ENCODE assay signal across 7 mouse cellular contexts in the genomic region with DNA sequence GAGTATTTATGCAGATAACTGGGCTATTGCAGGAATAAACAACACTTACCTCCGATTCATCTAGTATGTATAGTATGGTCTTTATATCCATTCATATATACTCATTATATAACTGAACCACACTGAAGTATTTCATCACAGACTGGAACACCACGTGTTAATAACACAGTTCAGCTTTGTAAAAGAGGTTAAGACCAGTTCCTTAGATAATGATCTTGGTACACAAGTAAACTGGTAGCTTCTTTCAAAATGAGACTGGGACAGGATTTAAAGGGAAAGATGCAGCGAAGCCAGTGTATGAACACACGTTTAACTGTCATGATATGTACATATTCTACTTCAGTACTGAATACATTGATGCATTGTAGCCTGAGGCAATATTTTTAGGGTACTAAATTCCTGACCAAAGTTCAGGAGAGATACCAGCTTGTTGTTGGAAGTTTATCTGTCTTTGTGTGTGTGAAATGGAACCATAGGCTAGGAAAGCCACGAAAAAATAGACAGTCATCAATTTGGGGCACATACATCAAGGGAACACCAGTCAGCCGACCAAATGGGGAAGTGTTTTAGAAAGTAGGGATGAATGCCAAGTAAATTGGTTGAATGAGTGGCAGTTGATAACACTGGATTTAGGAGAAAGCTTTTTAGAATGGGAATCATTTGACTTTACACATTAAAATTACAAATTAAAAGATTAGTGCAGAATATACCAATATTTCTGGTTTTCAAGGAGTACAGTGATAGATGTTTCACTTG. TPM values are rescaled to one million over a fixed set of nuclear protein-coding genes. Genes with fewer than 3 reads are reported as not detected.
DNase-seq lines count a peak whose midpoint lies in the region; ATAC-seq and TF ChIP-seq lines count a peak whose summit lies in the region.

No protein-coding gene starts in this region.

- no peaks in the 10 kb centered on the region for H3K27me3 ChIP-seq in testis, adult 2 months (ENCODE audit: control insufficient read depth, insufficient read depth, low read length)
- H3K27me3 ChIP-seq in embryonic facial prominence, embryonic 15.5 days = no peaks in the 10 kb centered on the region
- H3K27me3 ChIP-seq in limb, embryonic 14.5 days (ENCODE audit: control insufficient read depth, insufficient read depth, low read length) = no peaks in the 10 kb centered on the region

- H3K4me2 ChIP-seq in embryonic facial prominence, embryonic 15.5 days (replicated peaks) = peak overlapping the region; percentile 65
- peak overlapping the region; percentile 68 for H3K4me2 ChIP-seq in limb, embryonic 14.5 days (replicated peaks; ENCODE audit: low read depth, low read length, severe bottlenecking)

- no peaks in the 10 kb centered on the region; the same call in 1 of the 2 replicates for H3K4me1 ChIP-seq in testis, adult 2 months (ENCODE audit: control insufficient read depth, insufficient read depth, low read length)
- H3K4me1 ChIP-seq in embryonic facial prominence, embryonic 15.5 days = peaks cover 9% of the 10 kb centered on the region
- peaks cover 8% of the 10 kb centered on the region; the same call in 1 of the 2 replicates for H3K4me1 ChIP-seq in limb, embryonic 14.5 days (ENCODE audit: control insufficient read depth, insufficient read depth, low read length)

- H3K36me3 ChIP-seq in testis, adult 2 months (ENCODE audit: control insufficient read depth, insufficient read depth, low read length) = no peaks in the 10 kb centered on the region
- 0 out of 2 replicates have a peak, but pooled peaks cover 2% of the 10 kb centered on the region for H3K36me3 ChIP-seq in embryonic facial prominence, embryonic 15.5 days
- peaks cover 11% of the 10 kb centered on the region for H3K36me3 ChIP-seq in limb, embryonic 14.5 days (ENCODE audit: control insufficient read depth, insufficient read depth, low read length)

- H3K4me3 ChIP-seq in testis, adult 2 months (ENCODE audit: control insufficient read depth, low read depth, low read length) = peak overlapping the region; percentile 97; the same call in 1 of the 2 replicates
- peak overlapping the region; percentile 96 for H3K4me3 ChIP-seq in embryonic facial prominence, embryonic 15.5 days (replicated peaks)
- peak overlapping the region; percentile 83 for H3K4me3 ChIP-seq in limb, embryonic 14.5 days (replicated peaks; ENCODE audit: low read length)

- no peak for TF ChIP-seq CTCF in testis, adult 2 months (IDR thresholded peaks at IDR 0.05; ENCODE audit: control insufficient read depth, insufficient read depth, insufficient replicate concordance, low read depth, low read length)

- TF ChIP-seq POLR2A in testis, adult 2 months (IDR thresholded peaks at IDR 0.05; ENCODE audit: control insufficient read depth, low read depth, low read length) = no peak
- no peak for TF ChIP-seq POLR2A in limb, embryonic 14.5 days (IDR thresholded peaks at IDR 0.05; ENCODE audit: borderline replicate concordance, extremely low read depth, insufficient read depth, insufficient read length)

- H3K27ac ChIP-seq in testis, adult 2 months (ENCODE audit: control insufficient read depth, insufficient read depth, low read depth, low read length) = no peak overlapping the region; the same call in 1 of the 2 replicates
- H3K27ac ChIP-seq in embryonic facial prominence, embryonic 15.5 days (replicated peaks) = no peak overlapping the region
- H3K27ac ChIP-seq in limb, embryonic 14.5 days (replicated peaks; ENCODE audit: low read depth, low read length) = no peak overlapping the region

- DNase-seq in testis, postnatal 14 days (ENCODE audit: low spot score) = no peak
- DNase-seq in limb, embryonic 14.5 days (ENCODE audit: low spot score) = no peak
- no peak for DNase-seq in frontal cortex, postnatal 14 days (ENCODE audit: low spot score in 2 of 2)
- DNase-seq in yolk sac, embryonic 10.5 days (ENCODE audit: low spot score) = no peak
- no peak for DNase-seq in ovary, postnatal 36 days (ENCODE audit: low spot score)

- no peak for ATAC-seq in embryonic facial prominence, embryonic 15.5 days (ENCODE audit: insufficient number of reproducible peaks, low FRiP score, low TSS enrichment, low read depth)
- no peak for ATAC-seq in limb, embryonic 14.5 days (ENCODE audit: low FRiP score, low read depth)

- H3K9me3 ChIP-seq in embryonic facial prominence, embryonic 15.5 days (replicated peaks) = no peaks in the 10 kb centered on the region
- no peaks in the 10 kb centered on the region for H3K9me3 ChIP-seq in limb, embryonic 14.5 days (ENCODE audit: control insufficient read depth, low read length)

- H3K9ac ChIP-seq in embryonic facial prominence, embryonic 15.5 days = peak overlapping the region; percentile 99
- peak overlapping the region; percentile 94 for H3K9ac ChIP-seq in limb, embryonic 14.5 days (ENCODE audit: low read depth, low read length, severe bottlenecking)

- WGBS in embryonic facial prominence, embryonic 15.5 days = 36% methylated on average over 6 of the region's 6 CpGs
- WGBS in limb, embryonic 14.5 days = 41% methylated on average over 6 of the region's 6 CpGs

RNA-seq across cellular contexts. Expression of a gene that starts 1.3 kb away (rescaled TPM):
- 10.5 and 11.9 TPM in 2 replicates for polyA plus RNA-seq in testis, adult 2 months (2012; rRNA removed)
- 106 and 116 TPM in 2 replicates for polyA plus RNA-seq in embryonic facial prominence, embryonic 15.5 days (2015; fragmentation: Nextera tagmentation; extraction: Ambion mirVana)
- 51.0 and 59.1 TPM in 2 replicates for polyA plus RNA-seq in limb, embryonic 14.5 days (2012; rRNA removed)
- 84.6 and 92.7 TPM in 2 replicates for polyA plus RNA-seq in limb, embryonic 14.5 days (2014; fragmentation: Nextera tagmentation; extraction: Ambion mirVana)
